Mouse (Mus musculus): ENCODE data around the gene Ttyh3.

- no peak for TF ChIP-seq CTCF (conservative IDR thresholded peaks at IDR 0.05; ENCODE audit: low read length)
- TF ChIP-seq POU5F1 (IDR thresholded peaks at IDR 0.05; ENCODE audit: borderline replicate concordance, low read length), result no peak
These were observed 353 bp upstream of the Ttyh3 start for GRCm38 (mm10) chr5:140649101-140649667.
